Mouse (Mus musculus) embryonic fibroblast, embryonic 13.5 days (primary cell): ENCODE measurements around the gene Sdk2. TPM values are rescaled to one million over a fixed set of nuclear protein-coding genes. Genes with fewer than 3 reads are reported as not detected.
A peak's percentile ranks its signal among the peaks of the same experiment; 100 is the strongest.

Source experiments
- H3K27ac ChIP-seq: 2 replicates; pipeline ENCODE4 v1.5.1; 2012; ENCODE audit warnings: low read length, control low read depth, inconsistent platforms; ENCODE audit not compliant: insufficient read depth
- H3K4me1 ChIP-seq: 2 replicates; pipeline ENCODE4 v1.6.1; 2011; ENCODE audit warnings: low read length; ENCODE audit not compliant: control insufficient read depth, insufficient read depth
- H3K4me3 ChIP-seq: 2 replicates; pipeline ENCODE4 v1.5.1; 2011; ENCODE audit warnings: mild to moderate bottlenecking, control low read depth, low read length; ENCODE audit not compliant: insufficient read depth
- CTCF ChIP-seq: IDR thresholded peaks from 2 replicates; pipeline ENCODE4 v1.5.1; 2011; ENCODE audit warnings: mild to moderate bottlenecking, control low read depth, low read length, moderate library complexity, borderline replicate concordance; ENCODE audit not compliant: insufficient read depth
- POLR2A ChIP-seq: IDR thresholded peaks from 2 replicates; pipeline ENCODE4 v1.6.1; 2011; ENCODE audit warnings: low read depth, mild to moderate bottlenecking, control low read depth, low read length, moderate library complexity
- polyA plus RNA-seq: library from polyadenylated mRNA; stranded (reverse); fragments of >200 nt; gene quantifications from 2 replicates; pipeline ENCODE4 v1.2.4, GENCODE M21; 2011; ENCODE audit warnings: low read depth; ENCODE audit not compliant: missing spikeins, insufficient read length

The Sdk2 gene
- polyA plus RNA-seq, 1 experiment: 0.83 TPM

DNA sequence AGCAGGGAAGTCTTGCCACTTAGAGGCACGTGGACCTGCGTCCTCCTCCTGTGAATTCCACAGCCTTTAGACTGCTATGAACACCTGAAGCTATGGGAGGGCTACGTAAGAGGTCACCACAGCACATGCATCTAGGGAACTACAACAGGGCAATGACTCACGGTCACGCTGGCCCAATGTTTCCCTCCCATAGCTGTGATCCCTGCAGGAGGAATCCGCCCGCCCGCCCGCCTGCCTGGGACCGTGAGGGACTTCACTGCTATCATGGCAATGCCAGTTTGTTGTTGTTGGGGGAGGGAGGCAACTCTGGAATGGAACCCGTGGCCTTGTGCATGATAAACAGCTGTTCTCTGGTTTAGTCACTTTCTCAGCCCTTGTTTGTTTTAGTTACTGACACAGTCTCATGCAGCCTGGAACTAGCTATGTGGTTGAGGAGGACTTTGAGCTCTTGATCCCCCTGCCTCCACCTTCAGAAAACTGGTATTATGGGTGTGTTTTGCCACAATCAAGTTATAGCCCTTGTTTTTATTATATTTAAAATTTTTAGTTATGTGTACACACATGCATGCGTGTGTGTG, 249.8 kb downstream of the Sdk2 start:
- Histone ChIP-seq H3K4me3 (no peak overlapping the region), H3K27ac (no peak overlapping the region)

DNA sequence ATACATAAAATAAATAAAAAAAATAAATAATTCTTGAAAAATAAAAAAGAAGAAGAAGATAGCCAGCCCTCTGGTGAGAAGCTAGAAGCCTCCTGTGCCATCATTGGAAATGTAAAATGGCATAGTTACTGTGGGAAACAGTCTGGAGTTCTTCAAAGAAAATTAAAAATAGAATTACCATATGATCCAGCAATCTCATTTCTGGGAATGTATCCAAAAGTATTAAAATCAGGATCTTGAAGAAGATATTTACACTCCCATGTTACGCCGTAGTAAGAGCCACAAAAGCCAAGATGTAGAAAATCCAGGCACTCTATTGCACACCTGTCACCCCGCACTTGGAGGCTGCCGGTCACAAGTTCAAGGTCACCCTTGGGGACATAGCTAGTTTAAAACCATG, 250.4 kb downstream of the Sdk2 start:
- Histone ChIP-seq H3K27ac (no peak overlapping the region), H3K4me1 (peaks cover 4% of the 10 kb centered on the region; the same call in 1 of the 2 replicates), H3K4me3 (no peak overlapping the region)
- TF ChIP-seq CTCF: no peak
- TF ChIP-seq POLR2A: no peak

More for the DNA sequence above, 249.8 kb downstream of the Sdk2 start:
- peaks cover 4% of the 10 kb centered on the region; the same call in 1 of the 2 replicates for H3K4me1 ChIP-seq
- TF ChIP-seq CTCF (no peak), POLR2A (no peak)

DNA sequence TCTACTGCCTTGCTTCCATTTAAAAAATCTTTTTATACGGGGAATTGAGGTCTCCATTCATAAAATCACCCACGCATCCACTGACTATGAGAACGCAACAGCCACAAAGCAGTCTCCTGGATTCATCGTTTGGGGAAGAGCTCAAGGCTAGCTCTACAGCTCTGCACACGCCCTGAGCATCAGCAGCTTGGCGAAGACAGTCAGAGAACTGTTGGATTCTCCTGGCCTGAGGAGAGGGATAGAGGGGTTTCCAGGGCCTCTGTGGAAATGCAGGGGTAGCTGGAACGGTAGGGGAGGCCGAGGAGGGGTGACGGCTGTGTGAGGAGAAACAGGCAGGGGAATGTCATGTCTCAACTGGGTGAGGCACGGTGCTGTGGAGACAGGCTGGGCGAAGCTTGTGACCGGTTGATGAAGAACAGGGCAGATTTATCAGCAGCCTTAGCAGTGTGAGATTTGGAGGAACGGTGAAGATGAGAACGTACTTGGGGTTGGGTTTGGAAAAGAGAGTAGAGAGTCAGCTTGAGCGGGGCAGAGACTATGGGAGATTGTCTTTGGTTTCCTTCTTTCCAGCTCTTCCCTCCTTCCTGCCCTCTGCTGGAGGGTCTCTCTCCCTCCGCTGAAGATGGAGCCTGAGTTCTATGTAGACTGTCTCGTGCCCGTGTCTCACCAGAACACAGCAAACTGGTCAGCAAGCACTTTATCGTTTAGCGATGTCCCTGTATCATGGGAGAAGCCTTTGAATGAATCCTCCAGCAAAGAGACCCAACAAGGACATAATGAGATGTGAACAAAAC, 255.1 kb downstream of the Sdk2 start:
- TF ChIP-seq POLR2A (no peak), CTCF (no peak)
- H3K27ac ChIP-seq: no peak overlapping the region
- H3K4me3 ChIP-seq: no peak overlapping the region
- peaks cover 2% of the 10 kb centered on the region; the same call in 1 of the 2 replicates for H3K4me1 ChIP-seq

DNA sequence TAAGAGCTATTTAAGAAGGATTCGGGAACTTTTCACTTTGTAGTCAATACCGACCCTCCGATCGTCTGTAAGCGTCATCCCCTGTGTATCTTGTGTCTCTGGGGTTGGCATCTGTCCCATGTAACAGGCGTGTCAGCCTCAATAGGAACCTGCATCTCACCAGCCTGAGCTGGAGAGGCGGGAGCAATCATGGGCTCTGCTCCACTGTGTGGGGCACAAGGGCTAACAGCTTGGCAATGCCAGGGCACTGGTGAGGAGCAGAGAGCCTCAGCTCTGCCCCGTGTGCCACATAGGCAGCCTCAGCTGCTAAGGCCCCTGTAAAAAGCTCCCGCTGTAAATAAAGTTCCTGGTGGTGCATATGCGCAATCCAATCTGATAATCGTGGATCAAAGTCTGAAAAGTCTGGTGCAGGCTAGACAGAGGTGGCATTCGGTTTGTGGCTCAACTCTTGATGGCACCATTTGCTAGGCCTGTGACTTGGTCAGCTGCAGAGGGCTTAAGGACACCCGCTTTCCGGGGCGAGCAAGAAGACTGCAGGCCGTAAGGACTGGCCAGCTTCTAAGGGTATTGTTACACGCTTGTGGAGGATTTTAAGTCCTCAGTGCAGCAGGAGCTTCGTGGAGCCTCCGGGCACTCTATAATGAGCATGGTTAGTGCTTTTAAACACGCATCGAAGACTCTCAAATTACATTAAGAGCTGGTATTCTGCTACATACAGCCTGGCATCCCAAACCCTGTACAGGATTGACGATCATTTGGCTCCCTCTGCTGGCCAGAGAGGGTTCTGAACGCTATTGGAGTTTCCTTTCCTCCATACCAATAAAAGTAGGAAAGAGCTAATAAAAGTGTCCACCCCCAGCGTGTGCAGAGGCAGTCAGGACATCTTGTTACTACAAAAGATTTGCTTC, 256.0 kb downstream of the Sdk2 start:
- no peak for TF ChIP-seq POLR2A
- peak; percentile 62; the same call in 1 of the 2 replicates for TF ChIP-seq CTCF
- Histone ChIP-seq H3K27ac (no peak overlapping the region), H3K4me1 (0 out of 2 replicates have a peak, but pooled peaks cover 2% of the 10 kb centered on the region), H3K4me3 (no peak overlapping the region)

DNA sequence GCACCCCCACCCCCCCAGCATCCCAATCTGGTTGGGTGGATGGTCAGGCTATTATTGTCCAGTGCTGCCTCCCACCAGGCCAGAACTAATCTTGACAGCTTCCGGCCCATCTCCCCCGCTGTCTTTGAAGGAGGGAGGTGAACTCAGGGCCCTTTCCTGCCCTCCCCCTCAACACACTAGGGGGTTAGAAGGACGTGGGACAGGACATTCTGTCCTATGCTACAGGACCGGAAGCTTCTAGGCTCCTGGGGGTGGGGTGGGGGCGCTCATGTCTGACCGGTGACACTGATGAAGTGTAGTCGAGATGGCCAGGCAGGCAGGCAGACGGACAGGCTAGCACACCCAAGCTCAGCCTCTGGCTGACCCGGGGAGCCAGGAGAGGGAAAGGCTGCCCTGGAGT, 259.8 kb downstream of the Sdk2 start:
- Histone ChIP-seq H3K4me1 (no peaks in the 10 kb centered on the region), H3K27ac (no peak overlapping the region), H3K4me3 (no peak overlapping the region)
- TF ChIP-seq CTCF (no peak), POLR2A (no peak)

DNA sequence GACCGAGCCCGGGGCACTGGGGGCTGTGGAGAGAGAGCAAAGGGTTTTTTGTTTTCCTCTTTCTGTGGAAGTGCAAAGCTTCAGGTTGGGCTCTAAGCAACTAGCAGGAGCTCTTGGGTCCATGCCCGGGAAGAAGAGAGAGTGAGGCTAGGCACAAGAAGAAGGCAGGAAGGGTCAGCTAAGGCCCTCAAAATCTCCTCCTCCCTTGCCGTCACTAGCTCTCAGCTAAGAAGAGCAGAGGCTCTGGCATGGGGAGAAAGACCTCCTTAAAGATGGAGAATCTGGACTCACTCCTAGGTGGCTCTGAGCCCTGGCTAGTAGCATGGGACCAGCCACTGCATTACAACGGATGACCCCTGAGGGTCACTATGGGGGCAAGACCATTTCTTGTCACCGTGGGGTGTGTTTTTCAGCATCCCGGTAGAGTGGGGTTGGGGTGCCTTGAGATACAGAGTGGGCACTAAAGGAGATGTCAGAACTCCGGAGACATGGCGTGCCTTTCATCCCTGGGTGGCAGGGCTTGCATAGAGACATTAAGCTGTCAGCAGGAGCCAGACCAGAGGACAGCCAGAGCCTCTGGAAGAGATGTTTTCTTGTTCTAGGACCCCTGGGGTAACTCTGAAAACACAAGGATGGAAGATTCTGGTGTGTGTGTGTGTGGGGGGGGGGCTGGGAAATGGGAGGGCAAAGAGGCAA, 260.3 kb downstream of the Sdk2 start:
- Histone ChIP-seq H3K4me1 (no peaks in the 10 kb centered on the region), H3K27ac (no peak overlapping the region), H3K4me3 (no peak overlapping the region)
- TF ChIP-seq CTCF (no peak), POLR2A (no peak)

DNA sequence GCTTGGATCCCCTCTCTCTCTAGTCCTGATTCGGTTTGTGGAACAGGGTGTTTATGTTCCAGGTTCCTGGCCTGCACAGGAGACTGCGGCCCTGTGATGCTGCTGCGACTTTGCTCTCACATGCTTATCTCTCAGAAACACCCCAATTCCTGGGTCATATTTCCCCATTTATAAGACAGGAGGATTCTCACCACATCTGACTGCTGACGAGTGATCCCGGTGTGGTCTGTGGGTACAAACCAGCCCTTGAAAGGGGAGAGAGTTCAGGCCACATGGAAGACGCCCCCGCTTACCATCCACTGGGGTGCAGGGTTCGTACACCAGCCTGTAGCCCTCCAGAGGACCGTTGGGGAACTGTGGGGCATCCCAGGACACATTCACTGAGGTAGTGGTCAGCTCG, 260.9 kb downstream of the Sdk2 start:
- Histone ChIP-seq H3K27ac (no peak overlapping the region), H3K4me3 (no peak overlapping the region), H3K4me1 (no peaks in the 10 kb centered on the region)
- TF ChIP-seq POLR2A (no peak), CTCF (no peak)

DNA sequence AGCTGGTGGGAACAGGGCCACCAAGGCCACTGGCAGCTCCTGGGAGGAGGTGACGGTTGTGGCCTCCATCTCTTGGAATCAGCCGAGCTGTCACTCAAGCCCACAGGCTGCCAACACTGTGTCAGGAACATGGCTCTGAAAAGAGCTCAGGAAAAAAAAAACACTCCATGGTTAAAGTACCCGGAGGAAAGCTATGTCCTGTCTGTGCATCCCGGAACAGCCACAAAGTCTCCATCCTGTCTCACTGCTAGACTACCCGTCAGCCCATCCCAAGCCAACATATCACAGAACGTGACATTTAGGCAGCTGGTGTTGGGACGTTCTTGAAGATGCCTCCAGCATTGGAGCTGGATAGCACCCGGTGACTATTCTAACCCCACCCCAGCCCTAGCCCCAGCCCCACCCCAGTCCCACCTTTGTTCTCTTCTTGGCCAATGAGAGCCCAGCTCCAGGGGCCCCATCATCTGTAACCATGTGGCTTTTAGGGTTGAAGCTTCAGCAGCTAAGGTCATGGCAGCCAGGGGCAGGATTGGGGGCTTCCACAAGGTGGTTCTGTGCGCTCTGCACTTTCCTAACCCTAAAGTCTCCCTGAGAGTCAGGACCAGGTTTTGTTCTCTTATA, 263.4 kb downstream of the Sdk2 start:
- Histone ChIP-seq H3K27ac (no peak overlapping the region), H3K4me3 (no peak overlapping the region), H3K4me1 (no peaks in the 10 kb centered on the region)
- TF ChIP-seq POLR2A (no peak), CTCF (no peak)

DNA sequence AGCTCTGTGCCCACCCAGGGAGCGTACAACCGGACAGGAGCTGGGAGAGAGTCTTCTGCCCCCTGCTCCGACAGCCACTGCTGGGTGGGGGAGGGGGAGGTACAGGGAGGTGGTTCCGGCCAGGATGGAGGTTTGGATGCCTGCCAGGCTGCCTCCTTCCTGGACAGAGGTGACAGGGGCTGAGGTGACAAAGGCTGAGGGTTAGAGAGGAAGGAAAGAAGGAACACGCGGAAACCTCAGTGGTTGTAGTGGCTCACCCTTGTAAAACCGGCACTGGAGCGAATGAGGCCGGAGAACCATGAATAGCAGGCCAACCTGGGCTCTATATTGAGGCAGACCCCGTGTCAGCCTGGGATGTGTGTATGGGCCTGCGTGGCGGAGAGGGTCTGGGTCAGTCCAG, 264.4 kb downstream of the Sdk2 start:
- Histone ChIP-seq H3K27ac (no peak overlapping the region), H3K4me1 (no peaks in the 10 kb centered on the region), H3K4me3 (no peak overlapping the region)
- no peak for TF ChIP-seq POLR2A
- no peak for TF ChIP-seq CTCF
